Mouse (Mus musculus) thymus, postnatal 25 days (tissue): ENCODE data around the gene Gclc.
"Not testable (repeated sequence)": the region's sequence is repeated elsewhere in the genome, so short reads cannot be mapped to it uniquely, and the experiment has no call there.

Experiments used
- DNase-seq: peaks from one replicate; pipeline ENCODE4 v3.0.0; 2022

Gene Gclc

DNA sequence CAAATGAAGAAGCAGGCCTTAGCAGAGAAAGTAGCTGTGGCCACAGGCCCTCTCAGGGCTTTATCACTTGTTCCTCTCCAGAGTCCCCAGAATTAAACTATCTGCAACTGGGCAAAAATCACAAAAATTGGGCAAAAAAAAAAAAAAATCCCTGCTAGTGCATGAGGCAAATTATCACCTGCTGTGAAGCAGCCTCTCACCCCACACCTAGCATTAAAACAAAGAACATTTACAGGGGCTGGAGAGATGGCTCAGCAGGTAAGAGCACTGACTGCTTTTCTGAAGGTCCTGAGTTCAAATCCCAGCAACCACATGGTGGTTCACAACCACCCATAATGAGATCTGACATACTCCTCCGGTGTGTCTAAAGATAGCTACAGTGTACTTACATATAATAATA lies 6.0 kb upstream of the Gclc start:
- DNase-seq = not testable (repeated sequence)

DNA sequence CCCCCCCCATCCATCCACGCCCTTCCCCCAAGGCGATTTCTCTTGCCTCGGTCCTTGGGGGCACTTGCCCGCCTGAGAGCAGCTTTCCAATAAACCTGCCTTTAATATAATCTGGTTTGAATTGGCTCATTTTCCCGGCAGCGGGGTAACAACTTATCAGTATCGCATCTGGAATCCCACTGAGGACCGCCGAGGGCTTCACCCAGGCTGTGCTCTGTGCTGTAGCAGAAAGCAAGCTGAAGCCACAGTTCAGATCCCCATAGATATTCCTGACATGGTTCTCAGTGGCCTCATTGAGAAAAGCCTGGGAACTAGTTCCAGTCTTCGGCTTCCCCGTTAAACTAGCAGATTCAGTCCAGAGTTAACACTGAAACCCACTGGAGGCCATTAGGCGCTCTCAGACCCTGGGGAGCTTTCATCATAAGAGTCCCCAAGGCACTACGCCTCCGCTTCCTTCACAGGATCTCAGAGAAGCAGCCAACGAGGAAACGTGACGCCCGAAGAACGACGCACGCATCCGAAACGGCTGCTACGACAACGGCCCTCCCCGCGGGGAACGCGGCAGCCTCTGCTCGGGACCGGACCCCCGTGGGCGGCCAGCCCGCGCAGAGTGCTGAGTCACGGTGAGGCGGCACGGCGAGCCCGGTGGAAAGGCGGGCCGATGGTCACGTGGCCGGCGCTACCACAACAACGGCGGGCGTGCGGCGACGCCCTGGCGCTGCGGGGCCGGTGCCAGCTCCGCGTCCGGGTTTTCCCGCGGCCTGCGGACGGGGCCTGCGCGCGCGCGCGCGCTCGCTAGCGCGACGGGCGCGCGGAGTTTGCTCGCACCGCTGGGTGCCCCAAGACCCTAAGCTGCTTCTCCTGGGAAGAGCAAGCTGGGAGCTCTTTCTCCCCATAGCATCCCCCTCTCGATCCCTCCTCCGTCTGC lies 3.9 kb upstream of the Gclc start:
- DNase-seq = peak; percentile 89

DNA sequence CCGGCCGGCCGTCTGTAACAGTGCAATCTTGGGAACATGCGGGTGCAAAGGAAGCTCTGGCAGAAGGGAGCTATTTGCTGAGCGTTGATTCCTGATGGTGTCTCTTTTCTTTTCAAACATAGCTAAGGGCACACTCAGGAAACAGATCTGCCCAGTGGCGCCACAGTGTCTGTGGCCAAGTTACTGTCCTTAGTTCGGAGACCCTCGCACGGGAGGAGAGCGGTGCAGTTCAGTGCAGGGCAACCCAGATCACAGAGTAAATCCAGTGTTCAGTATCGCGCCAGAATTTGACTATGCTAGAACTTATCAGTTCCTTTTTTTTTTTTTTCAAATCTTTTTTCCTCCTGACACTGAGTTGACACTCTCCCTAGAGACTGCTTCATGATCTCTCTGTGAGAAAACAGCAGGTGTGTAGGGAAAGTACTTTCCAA lies 3.2 kb upstream of the Gclc start:
- DNase-seq = no peak

DNA sequence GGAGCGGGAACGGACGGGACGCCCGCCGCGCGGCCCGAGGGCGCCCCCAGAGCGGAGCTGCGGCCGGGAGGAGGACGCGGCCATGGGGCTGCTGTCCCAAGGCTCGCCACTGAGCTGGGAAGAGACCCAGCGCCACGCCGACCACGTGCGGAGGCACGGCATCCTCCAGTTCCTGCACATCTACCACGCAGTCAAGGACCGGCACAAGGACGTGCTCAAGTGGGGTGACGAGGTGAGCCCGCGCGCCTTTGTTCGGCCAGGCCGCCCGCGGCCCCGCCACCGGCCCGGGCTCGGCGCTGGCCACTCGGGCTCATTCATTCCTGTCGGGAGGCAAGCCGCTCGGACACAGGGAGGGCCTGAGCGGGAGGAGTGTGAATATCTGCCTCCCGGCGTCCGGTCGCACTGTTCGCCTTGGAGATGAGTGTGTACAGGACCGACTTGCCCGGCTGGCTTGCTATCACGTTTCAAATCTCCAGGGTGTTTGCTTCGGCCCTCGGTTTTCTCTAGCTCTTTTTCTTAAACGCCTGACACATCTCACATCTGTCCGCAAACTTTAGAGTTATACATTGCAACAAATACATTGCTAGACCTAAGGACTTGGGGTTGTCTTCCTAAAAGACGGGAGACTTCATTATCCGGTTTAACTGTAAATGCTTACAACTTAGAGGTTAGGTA lies 530 bp downstream of the Gclc start:
- no peak for DNase-seq

DNA sequence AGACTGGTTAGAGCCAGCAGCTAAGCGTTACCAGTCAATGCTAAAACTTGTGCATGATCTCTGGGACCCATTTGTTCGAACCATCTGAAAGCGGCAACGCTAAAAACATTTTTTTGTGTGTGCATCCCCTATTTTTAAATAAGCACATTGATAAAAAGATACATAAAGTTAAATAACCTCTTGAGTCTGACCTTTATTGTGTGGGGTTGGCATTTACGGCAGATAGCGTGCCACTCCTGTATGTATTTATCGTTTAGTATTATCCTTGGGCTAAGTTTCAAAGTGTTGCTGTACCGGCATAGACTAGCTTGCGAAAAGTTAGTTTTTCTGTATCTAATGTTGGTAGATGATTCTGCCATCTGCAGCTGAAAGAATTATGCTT lies 1.1 kb downstream of the Gclc start:
- no peak for DNase-seq

DNA sequence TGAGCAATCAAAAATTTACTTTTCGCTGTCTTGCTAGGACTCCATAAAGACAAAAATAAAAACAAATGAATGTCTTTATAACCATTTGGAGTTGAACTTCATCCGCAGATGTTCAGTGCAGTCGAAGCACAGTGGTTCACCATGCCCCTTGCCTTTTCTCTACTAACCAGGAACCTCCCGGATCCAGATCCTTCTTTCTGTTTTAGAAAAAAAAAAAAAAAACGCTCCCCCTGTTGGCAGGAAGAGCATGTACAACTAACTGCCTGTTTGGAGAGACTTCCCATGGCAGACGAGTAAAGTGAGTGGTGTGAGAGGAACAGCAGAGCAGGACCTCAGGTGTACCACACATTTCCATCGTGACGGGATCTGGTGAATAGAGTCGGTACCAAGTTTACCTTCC lies 1.7 kb downstream of the Gclc start:
- DNase-seq = peak; percentile 8

DNA sequence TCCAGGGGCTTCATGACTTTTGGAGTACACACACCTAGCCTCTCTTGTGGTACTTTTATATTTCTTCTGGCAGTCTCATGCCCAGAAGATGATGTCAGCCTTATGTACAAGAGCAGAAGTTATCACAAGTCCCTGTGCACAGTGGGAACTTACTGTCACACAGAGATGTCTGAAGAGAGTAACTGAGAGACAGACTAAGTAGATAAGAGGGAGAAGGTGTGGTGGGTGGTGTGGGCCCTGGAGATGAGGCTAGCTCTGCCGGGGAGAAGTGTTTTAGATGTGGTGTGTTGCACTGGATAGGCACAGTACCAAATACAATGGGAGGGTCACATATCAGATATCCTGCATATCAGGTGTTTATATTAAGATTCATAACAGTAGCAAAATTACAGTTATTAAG lies 3.0 kb downstream of the Gclc start:
- DNase-seq = no peak

DNA sequence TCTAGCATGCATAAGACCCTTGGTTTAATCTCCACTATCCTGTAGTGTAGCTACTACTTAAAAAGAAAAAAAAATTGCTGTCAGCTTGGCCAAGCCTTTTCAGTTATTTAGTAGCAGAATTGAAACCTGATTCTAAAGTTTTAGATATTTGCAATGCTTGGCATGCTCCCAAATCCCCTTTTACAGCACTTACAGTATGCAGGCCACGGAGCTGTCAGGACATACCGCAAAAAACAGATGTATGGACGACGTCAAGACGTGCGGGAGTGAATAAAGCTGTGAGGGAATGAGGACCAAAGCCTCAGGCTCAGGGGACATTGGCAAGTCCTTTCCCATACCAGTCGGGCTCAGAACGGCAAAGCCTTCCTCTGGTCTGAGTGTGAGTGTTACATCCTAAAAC lies 4.1 kb downstream of the Gclc start:
- DNase-seq = no peak

DNA sequence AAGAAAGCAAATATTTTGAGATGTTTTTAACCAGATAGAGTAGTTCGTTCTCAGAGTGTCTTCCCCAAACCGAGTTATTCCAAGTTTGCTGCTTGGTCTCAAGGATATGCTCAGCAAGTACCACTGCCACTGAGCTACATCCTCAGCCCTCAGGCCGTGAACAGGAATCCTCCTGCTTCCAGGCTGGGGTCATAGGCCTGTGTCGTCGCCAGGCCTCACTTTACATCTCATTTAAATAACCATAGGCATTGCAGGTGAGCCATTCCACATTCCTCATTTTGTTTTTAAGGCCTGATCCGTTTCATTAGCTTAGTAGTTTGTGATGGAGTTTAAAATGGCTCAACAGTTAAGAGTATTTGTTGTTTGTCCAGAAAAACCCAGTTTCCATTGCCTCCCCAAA lies 4.8 kb downstream of the Gclc start:
- DNase-seq = no peak

DNA sequence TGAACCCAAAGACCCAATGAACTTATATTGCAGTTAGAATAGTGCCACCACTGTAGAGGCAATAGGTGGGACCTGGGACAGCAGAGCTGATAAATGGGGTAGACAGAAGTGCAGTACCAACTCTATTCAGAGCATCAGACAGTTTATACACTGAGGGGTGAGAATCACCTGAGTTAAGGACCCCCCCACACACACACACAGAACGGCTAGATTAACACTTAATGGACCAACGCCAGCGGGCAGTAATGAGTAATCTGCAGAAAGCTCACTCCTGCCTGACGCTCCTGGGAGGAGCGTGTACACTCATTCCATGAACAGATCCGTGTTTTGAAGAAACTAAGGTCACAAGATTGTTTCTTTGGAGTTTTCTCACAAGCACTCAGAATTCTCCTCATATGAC lies 5.4 kb downstream of the Gclc start:
- no peak for DNase-seq

DNA sequence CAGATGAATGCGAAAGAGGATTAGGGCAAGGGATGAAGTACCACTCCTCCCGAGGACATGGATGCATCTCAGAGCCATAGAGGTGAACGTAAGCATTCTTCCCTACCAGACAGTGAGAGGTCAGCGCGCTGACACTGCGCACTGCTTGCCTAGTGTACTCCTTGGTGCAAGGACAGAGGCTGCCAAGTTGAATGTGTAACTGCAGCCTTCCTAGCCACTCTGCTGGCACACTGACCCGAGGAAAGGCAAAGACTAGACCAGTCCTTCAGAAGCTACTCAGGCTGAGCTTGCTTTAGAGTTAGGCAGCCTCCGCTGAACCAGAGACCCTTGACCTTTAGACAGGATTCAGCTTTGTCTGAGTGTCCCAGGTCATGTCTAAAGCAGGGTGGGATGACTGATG lies 11.9 kb downstream of the Gclc start:
- no peak for DNase-seq

DNA sequence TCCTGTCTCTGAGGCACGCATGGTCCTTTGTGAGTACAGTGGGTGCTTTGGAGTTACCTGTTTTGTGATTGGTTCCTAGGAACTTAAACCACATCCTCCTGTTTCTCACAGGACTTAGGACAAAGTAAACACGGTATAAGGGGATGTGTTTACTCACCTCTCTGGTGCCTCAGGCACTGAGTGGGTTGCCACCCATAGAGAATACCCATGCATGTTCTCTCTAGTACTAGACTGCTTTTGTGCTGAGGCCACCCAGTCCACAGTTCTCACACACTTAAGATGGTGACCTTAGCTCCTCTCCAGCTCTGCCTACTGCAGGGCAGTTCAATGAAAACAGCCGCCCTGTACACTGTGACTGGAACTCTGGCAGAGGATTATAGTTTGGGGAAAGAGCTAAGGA lies 12.4 kb downstream of the Gclc start:
- no peak for DNase-seq

DNA sequence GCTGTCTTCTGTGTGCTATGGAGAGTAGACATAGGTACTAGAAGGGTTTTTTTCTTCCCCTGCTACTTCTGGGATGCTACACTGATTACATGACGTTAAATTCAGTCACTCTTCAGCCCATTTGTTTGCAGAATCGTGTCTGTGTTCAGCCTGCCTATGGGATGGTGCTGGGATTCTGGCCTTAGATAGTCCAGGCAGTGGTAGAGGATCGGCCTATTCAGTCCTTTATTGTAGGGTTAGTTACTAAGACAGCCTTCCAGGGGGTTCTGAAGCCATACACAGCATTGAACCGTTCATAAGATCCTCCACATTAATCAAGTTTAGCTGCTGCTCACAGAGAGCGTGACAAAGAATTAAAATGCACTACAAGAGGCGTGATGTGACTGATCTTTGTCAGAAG lies 16.6 kb downstream of the Gclc start:
- no peak for DNase-seq

DNA sequence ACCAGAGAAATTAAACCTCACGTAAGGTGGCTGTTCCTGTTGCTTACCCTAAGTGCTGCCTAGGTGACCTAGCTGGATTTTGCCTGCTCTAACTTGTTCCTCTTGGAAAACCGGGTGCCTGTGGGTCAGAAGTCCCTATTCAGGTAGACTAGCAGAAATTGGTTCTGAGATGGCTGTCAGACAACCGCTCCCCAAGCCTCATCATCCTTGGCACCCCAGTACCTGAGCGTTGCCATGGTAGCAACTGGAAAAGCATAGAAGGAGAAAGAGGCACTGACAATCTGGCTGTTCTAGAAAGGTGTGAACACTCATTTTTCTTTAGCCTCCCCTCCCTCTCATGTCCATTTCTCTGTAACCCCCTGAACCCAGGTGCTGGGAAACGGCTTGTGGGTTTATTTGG lies 17.0 kb downstream of the Gclc start:
- DNase-seq = no peak

DNA sequence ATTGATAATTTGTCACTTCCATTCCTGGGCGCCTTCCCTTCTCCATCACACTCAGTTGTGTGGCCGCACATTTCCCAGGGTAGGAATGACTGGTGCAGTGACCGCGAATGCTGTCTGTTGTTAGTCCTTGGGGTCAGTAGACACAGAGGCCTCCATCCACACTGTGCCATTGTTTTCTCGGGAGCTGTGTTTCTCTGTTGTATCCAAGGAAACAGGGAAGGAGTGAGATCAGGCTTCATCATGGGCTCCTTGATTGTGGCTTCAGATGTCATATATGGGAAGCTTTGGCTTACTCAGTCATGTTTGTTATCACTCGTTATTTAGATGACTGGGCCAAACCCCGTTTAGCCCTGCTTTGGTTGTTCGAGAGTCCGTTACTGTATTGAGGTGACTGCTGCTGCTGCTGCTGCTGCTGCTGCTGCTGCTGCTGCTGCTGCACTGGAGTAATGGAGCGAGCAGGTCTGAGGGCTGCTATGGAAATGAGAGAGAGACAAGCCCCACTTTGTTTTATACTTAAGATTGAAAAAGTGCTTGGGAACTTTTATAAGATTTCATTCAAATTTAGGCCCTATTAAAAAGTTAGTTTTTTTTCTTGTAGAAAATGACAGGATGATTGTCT lies 17.5 kb downstream of the Gclc start:
- DNase-seq = no peak

DNA sequence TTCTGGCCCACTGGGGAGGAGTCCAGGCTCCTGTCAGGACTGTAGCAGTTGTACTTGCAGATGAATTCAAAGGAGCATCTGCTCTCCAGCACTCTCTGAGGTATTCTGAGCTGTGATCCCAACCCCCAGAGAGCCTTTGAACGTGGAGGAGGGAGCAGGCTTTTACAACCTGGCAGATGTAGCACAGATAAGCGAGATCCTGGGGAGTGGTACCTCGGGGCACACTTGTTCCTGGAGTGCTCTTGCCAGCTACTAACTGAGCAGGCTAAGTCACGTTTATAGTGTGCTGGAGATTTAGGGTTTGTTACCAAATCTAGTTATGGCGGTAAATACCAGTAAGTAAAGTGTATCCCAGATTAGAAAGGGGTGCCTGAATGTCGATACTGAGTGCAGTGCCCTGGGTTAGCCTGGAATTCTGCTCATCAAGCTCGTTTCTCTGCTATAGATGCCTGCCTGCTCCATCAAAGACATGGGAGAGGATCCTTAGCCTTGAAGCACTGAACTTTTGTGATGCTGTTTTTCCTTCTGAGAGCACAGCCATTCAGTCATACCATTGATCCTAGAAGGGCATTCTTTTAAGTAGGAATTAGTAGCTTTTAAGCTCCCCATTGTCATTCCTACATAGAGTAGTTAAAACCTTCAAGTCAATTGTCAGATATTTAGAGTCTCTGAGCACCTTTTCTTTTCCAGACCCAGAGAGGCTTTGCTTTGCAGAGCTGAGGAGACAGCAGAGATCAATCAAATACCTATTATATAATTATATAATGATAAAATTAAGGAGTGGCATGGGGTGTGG lies 22.6 kb downstream of the Gclc start:
- DNase-seq = no peak

DNA sequence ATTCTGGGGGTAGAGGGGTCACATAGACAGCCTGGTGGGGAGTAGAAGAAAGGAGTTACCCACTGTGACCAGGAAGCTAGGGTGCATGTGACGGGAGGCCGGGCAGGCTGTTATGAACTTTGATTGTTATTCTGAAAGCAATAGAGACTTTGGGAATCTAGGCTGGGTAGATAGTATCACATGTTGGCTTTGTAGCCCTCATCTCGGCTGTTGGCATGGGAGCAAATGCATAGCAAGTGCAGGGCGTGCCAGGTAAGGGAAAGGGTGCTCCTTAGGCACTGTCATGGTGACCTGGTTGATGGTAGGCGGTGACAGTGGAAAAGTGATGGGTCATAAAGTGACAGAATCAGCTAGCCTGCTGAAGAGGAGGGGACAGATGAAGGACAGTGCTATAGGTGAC lies 23.3 kb downstream of the Gclc start:
- no peak for DNase-seq

DNA sequence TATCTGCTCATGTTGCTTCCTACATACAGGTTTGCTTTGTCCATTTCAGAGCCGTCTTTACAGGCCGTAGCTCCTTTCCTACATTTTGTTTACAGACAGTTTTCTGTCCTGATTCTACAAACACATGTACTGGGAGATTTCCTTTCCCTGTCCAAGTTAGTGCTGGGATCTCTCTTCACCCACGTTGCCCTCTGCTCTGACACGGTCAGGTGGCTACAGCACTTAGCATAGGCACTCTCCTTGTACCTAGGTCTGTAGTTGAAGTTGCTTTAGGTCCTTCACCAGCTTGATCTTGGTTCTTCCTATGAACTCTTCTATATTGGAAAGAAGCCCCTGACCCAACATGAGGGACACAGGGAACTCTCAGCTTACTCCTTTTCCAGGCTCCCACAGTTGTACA lies 25.4 kb downstream of the Gclc start:
- DNase-seq = no peak

DNA sequence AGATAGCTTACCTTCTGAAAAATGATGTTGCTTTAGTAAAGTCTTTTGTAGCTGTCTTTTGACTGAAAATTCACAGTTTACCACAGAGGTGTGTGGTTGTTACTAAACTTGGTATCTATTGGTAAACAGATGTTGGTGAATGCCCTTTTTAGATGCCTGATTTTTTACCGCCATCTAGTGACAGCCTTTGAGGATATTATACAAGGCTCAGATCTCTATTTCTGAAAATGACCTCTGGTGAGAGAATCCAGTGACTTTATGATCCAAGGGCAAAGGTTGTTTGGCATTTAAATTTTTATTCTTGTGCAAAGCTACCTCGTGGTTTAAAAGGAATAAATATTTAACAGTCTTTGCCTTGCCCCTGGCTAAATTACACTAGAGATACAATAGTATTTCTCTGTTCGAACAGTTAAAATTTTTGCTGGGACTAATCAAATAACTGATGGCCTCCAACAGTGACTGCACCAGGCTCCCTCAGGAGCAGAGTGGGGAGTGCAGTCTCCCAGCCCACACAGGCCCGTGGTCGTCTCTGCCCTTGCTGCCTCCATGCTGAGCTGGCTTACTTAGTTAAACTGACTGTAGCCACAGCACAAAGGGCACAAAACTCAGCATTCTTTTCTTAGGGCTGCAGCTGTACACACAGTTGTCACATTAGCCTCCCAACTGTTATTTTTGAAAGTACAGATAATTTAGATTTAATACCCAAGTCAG lies 27.3 kb downstream of the Gclc start:
- no peak for DNase-seq

DNA sequence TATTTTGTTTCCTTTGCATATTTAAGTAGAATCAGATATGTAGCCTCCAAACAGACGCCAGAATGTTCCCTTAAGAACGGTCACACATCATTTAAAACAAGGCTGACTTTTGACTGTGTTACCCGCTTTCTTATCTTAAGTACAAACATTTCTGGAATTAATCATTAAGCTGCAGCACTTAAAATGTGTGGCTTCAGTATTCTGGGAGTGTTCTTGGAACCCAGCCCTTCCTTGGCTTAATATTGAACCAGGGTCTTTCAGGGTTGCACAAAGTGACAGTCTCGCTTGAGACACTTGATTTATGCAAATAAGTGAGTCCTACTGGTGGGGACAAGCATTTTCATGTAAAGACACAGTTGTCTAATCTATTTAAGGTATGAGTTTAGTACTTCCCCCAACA lies 27.9 kb downstream of the Gclc start:
- no peak for DNase-seq

DNA sequence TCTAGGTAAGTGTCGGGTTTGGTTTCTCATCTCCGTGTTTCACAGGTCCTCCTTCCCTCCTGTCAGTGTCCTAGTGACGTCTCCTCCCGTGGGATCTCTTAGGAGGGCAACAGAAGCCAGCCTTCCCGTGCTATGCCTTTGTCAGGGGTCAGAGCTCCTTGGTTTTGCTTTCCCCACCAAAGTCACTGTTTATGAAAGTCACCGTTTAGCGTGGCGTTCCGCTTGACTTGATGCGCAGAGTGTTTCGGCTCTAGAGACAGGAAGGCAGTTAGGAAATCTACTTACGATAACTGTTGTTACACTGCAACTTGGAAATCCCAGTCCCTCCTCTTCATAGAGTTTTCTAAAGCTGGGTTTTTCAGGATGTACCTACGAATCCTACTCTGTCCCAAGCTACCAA lies 28.7 kb downstream of the Gclc start:
- DNase-seq = no peak

DNA sequence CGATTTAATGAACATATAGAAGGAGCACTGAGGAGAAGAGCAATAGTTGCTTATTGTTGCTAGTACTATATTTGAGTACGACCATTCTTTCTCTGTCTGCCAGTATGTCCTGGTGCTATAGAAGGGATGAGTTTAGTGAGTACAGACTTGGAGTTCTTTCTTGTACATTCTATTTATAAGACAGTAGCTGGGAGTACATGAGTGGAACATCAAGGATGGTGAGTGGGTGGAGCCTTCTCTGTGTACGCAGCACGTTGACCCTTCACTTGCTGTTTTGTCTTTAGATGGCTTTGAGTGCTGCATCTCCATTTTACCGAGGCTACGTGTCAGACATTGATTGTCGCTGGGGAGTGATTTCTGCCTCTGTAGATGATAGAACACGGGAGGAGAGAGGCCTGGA lies 31.1 kb downstream of the Gclc start:
- DNase-seq = no peak

DNA sequence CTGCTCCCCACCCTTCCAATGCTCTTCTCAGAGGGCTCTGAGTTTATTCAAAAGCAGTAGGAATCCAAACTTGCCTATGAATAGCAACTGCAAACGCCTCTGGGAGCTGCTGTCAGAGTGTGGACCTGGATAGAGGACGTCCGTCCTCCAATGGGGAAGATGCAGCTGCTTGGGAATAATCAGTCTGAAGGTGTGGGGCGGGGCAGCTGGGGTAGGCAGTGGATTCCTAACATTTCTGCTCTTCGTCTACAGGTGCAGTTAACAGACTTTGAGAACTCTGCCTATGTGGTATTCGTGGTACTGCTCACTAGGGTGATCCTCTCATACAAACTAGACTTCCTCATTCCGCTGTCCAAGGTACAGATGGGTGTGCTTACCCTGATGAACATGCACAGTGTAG lies 33.6 kb downstream of the Gclc start:
- no peak for DNase-seq
